Mouse (Mus musculus): Measurements from ENCODE around the gene Alpk3. TPM values are rescaled to one million over a fixed set of nuclear protein-coding genes. Genes with fewer than 3 reads are reported as not detected.

The Alpk3 gene
- total RNA-seq, 2 experiments from 2014 or later, result not detected

Other genes with a start within 250 kb of the Alpk3 start
- 33.2 and 83.8 TPM in 2 replicates for gene Iqgap1, start 231.6 kb upstream of the Alpk3 start, total RNA-seq (2015; ENCODE audit: low replicate concordance)
- gene Iqgap1, start 231.6 kb upstream of the Alpk3 start, total RNA-seq (2017; ENCODE audit: low replicate concordance), result 30.0 and 35.0 TPM in 2 replicates
- not detected in 2 replicates for gene Zscan2, start 196.7 kb upstream of the Alpk3 start, total RNA-seq (2015; ENCODE audit: low replicate concordance)
- gene Zscan2, start 196.7 kb upstream of the Alpk3 start, total RNA-seq (2017; ENCODE audit: low replicate concordance), result 0.51 and 2.9 TPM in 2 replicates
- gene Wdr73, start 156.3 kb upstream of the Alpk3 start, total RNA-seq (2015; ENCODE audit: low replicate concordance), result 4.0 and 9.6 TPM in 2 replicates
- 1.6 and 4.1 TPM in 2 replicates for gene Wdr73, start 156.3 kb upstream of the Alpk3 start, total RNA-seq (2017; ENCODE audit: low replicate concordance)
- gene Nmb, start 152.5 kb upstream of the Alpk3 start, total RNA-seq (2015; ENCODE audit: low replicate concordance), result 17.6 TPM in 1 of 2 replicates, not detected in the other
- 2.9 TPM in 1 of 2 replicates, not detected in the other for gene Nmb, start 152.5 kb upstream of the Alpk3 start, total RNA-seq (2017; ENCODE audit: low replicate concordance)
- 59.5 and 114 TPM in 2 replicates for gene Sec11a, start 109.8 kb upstream of the Alpk3 start, total RNA-seq (2015; ENCODE audit: low replicate concordance)
- 60.1 and 88.2 TPM in 2 replicates for gene Sec11a, start 109.8 kb upstream of the Alpk3 start, total RNA-seq (2017; ENCODE audit: low replicate concordance)
- 23.8 and 33.1 TPM in 2 replicates for gene Zfp592, start 63.9 kb upstream of the Alpk3 start, total RNA-seq (2015; ENCODE audit: low replicate concordance)
- gene Zfp592, start 63.9 kb upstream of the Alpk3 start, total RNA-seq (2017; ENCODE audit: low replicate concordance), result 22.3 and 38.0 TPM in 2 replicates
- gene Slc28a1, start 57.2 kb downstream of the Alpk3 start, total RNA-seq (2015; ENCODE audit: low replicate concordance), result not detected in 2 replicates
- gene Slc28a1, start 57.2 kb downstream of the Alpk3 start, total RNA-seq (2017; ENCODE audit: low replicate concordance), result not detected in 2 replicates
- 1.8 and 32.3 TPM in 2 replicates for gene Pde8a, start 156.0 kb downstream of the Alpk3 start, total RNA-seq (2015; ENCODE audit: low replicate concordance)
- gene Pde8a, start 156.0 kb downstream of the Alpk3 start, total RNA-seq (2017; ENCODE audit: low replicate concordance), result 2.3 TPM in 1 of 2 replicates, not detected in the other